Mouse (Mus musculus) neural tube, embryonic 11.5 days (tissue): ENCODE measurements around the gene Igsf21. TPM values are rescaled to one million over a fixed set of nuclear protein-coding genes. Genes with fewer than 3 reads are reported as not detected.

Experiments used
- ATAC-seq: fragments of 200-750 bp; cut with Nextera tagmentation; 2 replicates; pipeline ENCODE4 v1.8.0; 2017; ENCODE audit warnings: moderate number of reproducible peaks, mild to moderate bottlenecking, moderate TSS enrichment, moderate library complexity; ENCODE audit not compliant: insufficient read depth, low FRiP score, low TSS enrichment
- DNase-seq: peaks from one replicate; pipeline ENCODE4 v3.0.0-alpha.2; 2015; ENCODE audit warnings: low spot score
- H3K27ac ChIP-seq: fragments of 300-500 bp; sonication (generic); 2 replicates; pipeline ENCODE4 v1.5.1; 2014; ENCODE audit warnings: low read depth, mild to moderate bottlenecking, low read length
- H3K27me3 ChIP-seq: fragments of 300-500 bp; sonication (generic); 2 replicates; pipeline ENCODE4 v1.6.1; 2014; ENCODE audit warnings: mild to moderate bottlenecking, low read length, mixed read lengths; ENCODE audit not compliant: control insufficient read depth, insufficient read depth
- H3K36me3 ChIP-seq: fragments of 300-500 bp; sonication (generic); 2 replicates; pipeline ENCODE4 v1.6.1; 2014; ENCODE audit warnings: mild to moderate bottlenecking, low read length, moderate library complexity, mixed read lengths; ENCODE audit not compliant: control insufficient read depth, insufficient read depth
- H3K4me1 ChIP-seq: fragments of 300-500 bp; sonication (generic); 2 replicates; pipeline ENCODE4 v1.6.1; 2014; ENCODE audit warnings: low read length, mixed read lengths; ENCODE audit not compliant: control insufficient read depth, insufficient read depth
- H3K4me2 ChIP-seq: fragments of 300-500 bp; sonication (generic); 2 replicates; pipeline ENCODE4 v1.6.1; 2014; ENCODE audit warnings: low read depth, mild to moderate bottlenecking, moderate library complexity
- H3K4me3 ChIP-seq: fragments of 300-500 bp; sonication (generic); 2 replicates; pipeline ENCODE4 v1.5.1; 2014; ENCODE audit warnings: low read depth, low read length
- H3K9ac ChIP-seq: fragments of 300-500 bp; sonication (generic); 2 replicates; pipeline ENCODE4 v1.6.1; 2014; ENCODE audit warnings: mild to moderate bottlenecking, low read length
- H3K9me3 ChIP-seq: fragments of 300-500 bp; sonication (generic); 2 replicates; pipeline ENCODE4 v1.6.1; 2016; ENCODE audit warnings: low read length; ENCODE audit not compliant: control insufficient read depth
- WGBS: fragments of 180-500 bp; shearing (Covaris S2); extraction: QIAGEN DNeasy Blood & Tissue Kit; methylation state at CpG from one replicate; pipeline ENCODE4 v1.1.7; 2014; 5-methylcytosine and 5-hydroxymethylcytosine counted together
- polyA plus RNA-seq: library from polyadenylated mRNA; unstranded; fragments of >200 nt; fragmentation: Nextera tagmentation; extraction: Ambion mirVana; gene quantifications from 2 replicates; pipeline ENCODE4 v1.2.1, GENCODE M21; 2014

Igsf21 gene
- polyA plus RNA-seq, 1 experiment from 2014 or later: 12.9 TPM

DNA sequence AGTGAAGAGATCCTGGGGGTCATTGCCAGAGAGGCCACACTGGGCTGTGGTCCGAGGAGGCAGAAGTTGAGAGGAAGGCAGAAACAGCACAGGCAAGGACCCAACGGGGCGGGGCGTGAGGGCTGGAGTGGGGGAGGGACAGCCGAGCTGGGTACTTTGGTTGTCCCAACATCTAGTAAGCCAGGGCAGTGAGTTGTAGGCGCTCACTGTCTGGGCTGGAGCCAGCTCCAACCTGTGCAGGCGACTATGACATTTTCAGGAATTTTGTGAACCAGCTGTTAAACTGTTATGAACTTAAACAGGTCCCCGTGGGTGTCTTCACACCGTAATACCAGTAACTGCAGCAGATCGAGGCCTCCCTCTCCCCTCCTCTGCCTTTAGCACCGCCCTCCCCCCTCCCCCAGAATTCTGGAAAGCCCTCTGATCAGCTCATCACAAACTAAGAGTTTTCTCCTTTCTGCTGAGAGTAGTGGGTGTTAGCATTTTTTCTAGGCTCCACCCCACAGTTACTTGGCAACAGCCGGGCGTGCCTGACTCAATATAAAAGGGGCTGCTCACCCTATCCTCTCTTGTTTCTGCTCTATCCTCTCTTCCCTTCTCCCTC lies 208.7 kb downstream of the Igsf21 start:
- no peak overlapping the region for H3K9ac ChIP-seq
- H3K9me3 ChIP-seq: no peaks in the 10 kb centered on the region
- peak overlapping the region; percentile 22; the same call in 1 of the 2 replicates for H3K4me2 ChIP-seq
- DNase-seq (no peak), ATAC-seq (no peak)
- peaks cover 6% of the 10 kb centered on the region; the same call in 1 of the 2 replicates for H3K4me1 ChIP-seq
- H3K27ac ChIP-seq: no peak overlapping the region
- no peak overlapping the region for H3K4me3 ChIP-seq
- no peaks in the 10 kb centered on the region for H3K27me3 ChIP-seq
- no peaks in the 10 kb centered on the region for H3K36me3 ChIP-seq
- under 1% methylated on average over 13 of the region's 13 CpGs for WGBS

DNA sequence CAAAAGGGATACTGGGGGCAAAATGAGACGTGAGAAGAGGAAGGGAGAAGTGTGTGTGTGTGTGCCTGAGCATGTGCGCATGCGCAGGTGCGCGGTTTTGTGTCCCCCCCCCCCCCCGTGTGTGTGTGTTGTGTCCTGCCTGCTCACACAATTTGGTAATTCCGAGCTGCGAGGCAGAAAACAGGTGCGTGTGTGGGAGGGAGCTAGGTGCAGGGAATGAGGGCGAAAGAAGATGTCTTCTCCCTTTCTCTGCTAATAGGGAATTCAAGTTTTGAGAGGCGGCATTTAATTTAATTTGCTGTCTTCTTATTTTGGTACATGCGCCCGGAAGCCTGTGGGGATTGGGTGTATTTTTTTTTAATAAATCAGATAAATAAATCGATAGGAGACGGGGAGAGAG lies 211.4 kb downstream of the Igsf21 start:
- H3K4me2 ChIP-seq: no peak overlapping the region
- H3K36me3 ChIP-seq: no peaks in the 10 kb centered on the region
- no peak overlapping the region for H3K27ac ChIP-seq
- peaks cover 9% of the 10 kb centered on the region; the same call in 1 of the 2 replicates for H3K4me1 ChIP-seq
- H3K27me3 ChIP-seq: no peaks in the 10 kb centered on the region
- DNase-seq (no peak), ATAC-seq (no peak)
- 73% methylated on average over 15 of the region's 15 CpGs for WGBS
- no peak overlapping the region for H3K4me3 ChIP-seq
- H3K9me3 ChIP-seq: no peaks in the 10 kb centered on the region
- no peak overlapping the region for H3K9ac ChIP-seq

DNA sequence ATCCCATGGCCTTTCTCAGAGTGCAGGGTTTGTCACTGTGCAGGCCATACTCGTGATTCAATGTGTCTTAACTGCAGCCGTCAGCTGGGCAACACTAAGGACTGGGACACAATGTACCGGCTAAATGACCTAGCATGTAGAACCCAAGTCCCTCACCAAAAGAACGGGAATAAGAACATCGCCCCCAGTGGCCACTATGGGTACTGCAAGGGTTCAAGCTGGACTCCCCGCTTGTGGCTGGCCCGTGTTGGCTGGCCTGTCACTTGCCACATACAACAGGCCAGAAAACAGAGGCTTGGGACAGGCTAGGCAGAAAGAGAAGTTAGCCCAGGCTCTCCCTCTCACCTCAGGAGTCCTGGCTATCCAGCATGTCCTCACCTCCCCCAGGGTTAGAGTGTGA lies 213.2 kb downstream of the Igsf21 start:
- Histone ChIP-seq H3K4me1 (peaks cover 19% of the 10 kb centered on the region), H3K4me2 (no peak overlapping the region), H3K9me3 (no peaks in the 10 kb centered on the region), H3K27me3 (no peaks in the 10 kb centered on the region), H3K4me3 (no peak overlapping the region), H3K36me3 (no peaks in the 10 kb centered on the region), H3K9ac (no peak overlapping the region), H3K27ac (no peak overlapping the region)
- WGBS: 40% methylated on average over 7 of the region's 7 CpGs
- peak; percentile 68 for DNase-seq
- ATAC-seq: no peak

DNA sequence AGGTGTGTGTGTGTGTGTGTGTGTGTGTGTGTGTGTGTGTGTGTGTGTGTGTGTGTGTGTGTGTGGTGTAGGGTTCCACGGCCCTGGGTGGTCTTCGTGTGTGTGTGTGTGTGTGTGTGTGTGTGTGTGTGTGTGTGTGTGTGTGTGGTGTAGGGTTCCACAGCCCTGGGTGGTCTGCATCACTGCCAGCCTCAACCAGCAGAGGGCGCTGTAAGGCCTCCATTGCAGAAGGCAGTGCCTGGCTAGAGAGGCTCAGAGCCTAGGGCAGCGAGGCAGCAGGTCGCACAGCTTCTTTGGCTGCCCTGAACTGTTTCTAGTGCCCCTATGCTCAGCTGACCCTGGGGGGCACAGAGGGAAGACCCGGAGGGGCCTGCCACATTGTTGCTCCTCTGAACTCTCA lies 216.2 kb downstream of the Igsf21 start:
- no peaks in the 10 kb centered on the region for H3K27me3 ChIP-seq
- no peaks in the 10 kb centered on the region for H3K36me3 ChIP-seq
- peak; percentile 44; the same call in 1 of the 2 replicates for ATAC-seq
- no peak overlapping the region for H3K4me2 ChIP-seq
- H3K9ac ChIP-seq: no peak overlapping the region
- no peaks in the 10 kb centered on the region for H3K9me3 ChIP-seq
- peak; percentile 75 for DNase-seq
- H3K27ac ChIP-seq: peak overlapping the region; percentile 84
- peaks cover 13% of the 10 kb centered on the region for H3K4me1 ChIP-seq
- no peak overlapping the region for H3K4me3 ChIP-seq
- whole genome bisulfite sequencing: 17% methylated on average over 6 of the region's 6 CpGs

DNA sequence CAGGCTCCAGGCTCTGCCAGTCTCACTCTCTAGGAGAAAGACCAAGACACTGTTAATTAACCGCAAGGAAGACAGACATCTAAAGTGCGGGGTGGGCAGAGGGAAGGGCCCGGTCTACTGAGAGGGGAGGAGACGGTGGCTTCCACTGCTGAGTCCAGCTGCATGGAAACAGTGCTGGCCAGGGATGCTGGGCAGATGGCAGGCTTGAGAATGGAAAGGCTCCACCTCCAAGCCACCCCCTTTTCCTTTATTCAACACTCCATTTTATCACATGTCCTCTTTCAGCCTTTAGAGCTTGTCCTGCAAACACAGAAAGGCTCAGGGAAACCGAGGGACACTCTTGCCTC lies 216.6 kb downstream of the Igsf21 start:
- no peak overlapping the region for H3K4me2 ChIP-seq

DNA sequence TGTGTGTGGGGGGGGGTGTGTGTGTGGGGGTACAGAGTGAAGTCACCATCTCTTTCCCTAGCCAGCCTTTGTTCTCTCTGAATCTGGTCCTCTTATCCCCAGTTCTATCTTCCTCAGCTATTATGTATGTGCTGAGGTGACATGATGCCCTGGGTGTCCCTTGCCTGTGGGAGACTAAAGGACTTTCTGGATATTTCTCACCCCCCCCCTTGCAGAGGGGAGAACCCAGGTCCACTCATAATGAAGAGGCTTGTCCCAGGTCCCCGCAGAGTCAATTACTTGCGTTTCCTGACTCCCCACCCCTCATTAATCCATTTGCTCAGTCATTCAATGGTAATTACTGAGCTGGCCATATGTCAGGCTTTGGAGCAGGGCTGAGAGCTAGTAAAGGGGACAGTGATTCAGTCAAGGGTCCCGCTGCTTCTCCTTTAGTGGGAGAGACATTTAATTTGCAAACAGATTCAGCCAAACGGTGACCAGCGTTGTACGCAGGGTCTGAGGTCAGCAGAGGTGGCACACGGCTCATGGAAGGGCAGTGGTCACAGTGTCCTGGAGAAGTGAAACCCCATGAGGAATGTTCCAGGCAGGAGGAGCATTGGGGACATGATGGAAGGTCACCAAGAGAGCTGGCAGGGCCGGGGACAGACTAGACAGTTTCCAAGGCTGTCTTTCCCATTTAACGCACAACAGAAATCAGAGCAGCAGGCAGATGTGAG lies 217.1 kb downstream of the Igsf21 start:
- ATAC-seq (0 out of 2 replicates have a peak, but pooled peaks have one; percentile 36), DNase-seq (peak; percentile 44)
- peaks cover 13% of the 10 kb centered on the region for H3K4me1 ChIP-seq
- H3K27me3 ChIP-seq: no peaks in the 10 kb centered on the region
- no peak overlapping the region for H3K4me2 ChIP-seq
- 14% methylated on average over 9 of the region's 9 CpGs for WGBS
- peak overlapping the region; percentile 84 for H3K27ac ChIP-seq
- no peaks in the 10 kb centered on the region for H3K36me3 ChIP-seq
- H3K4me3 ChIP-seq: no peak overlapping the region
- H3K9me3 ChIP-seq: no peaks in the 10 kb centered on the region
- H3K9ac ChIP-seq: no peak overlapping the region

More for the DNA sequence above, 216.6 kb downstream of the Igsf21 start:
- Histone ChIP-seq H3K27ac (peak overlapping the region; percentile 84), H3K4me1 (peaks cover 13% of the 10 kb centered on the region), H3K36me3 (no peaks in the 10 kb centered on the region), H3K4me3 (no peak overlapping the region), H3K9ac (no peak overlapping the region), H3K27me3 (no peaks in the 10 kb centered on the region), H3K9me3 (no peaks in the 10 kb centered on the region)
- ATAC-seq (peak; percentile 70; the same call in 1 of the 2 replicates), DNase-seq (peak; percentile 48)
- WGBS: 23% methylated on average over 5 of the region's 5 CpGs

DNA sequence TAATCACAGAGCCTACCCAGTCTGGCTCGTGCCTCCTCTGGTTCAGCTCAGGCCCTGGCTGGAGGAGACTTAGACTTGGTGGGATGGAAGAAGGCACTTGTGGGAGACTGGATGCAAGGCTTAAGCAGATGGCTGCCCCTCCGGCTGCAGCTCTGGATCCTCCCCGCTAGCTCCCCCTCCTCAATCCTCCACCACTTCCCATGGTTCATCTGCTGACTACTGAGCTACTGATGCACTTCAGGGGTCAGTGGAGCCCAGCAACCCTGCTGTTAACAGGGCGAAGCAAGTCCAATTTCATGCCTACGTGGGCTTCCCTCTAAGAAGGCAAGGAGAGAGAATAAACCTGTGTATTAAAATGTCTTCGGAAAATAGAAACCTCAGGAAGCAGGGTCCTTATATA lies 222.8 kb downstream of the Igsf21 start:
- Histone ChIP-seq H3K27me3 (no peaks in the 10 kb centered on the region), H3K9ac (no peak overlapping the region), H3K9me3 (no peaks in the 10 kb centered on the region), H3K4me2 (no peak overlapping the region), H3K27ac (no peak overlapping the region), H3K36me3 (no peaks in the 10 kb centered on the region), H3K4me1 (no peaks in the 10 kb centered on the region), H3K4me3 (no peak overlapping the region)
- ATAC-seq (no peak), DNase-seq (no peak)
- WGBS: 62% methylated on average over 6 of the region's 6 CpGs

DNA sequence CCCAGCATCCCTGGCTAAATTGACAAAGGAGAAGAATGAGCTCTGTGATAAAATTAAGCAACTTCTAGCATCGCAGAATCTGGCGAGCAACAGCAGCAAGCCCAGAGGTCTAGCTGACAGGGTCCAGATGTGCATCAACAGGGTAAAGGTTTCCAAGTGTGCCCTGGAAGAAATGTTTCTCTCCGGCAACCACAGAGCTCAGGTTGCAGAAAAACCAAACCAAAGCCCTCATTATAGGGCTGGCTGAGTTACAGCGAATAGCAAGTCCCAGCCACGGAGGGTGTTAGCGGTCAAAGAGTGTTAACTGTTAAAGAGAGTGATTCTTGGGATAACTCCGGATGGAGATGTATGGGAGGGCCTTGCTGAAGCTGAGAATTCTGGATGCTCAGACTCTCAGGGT lies 230.7 kb downstream of the Igsf21 start:
- WGBS: 66% methylated on average over 7 of the region's 7 CpGs
- no peak overlapping the region for H3K9ac ChIP-seq
- no peaks in the 10 kb centered on the region for H3K9me3 ChIP-seq
- no peaks in the 10 kb centered on the region for H3K4me1 ChIP-seq
- no peak overlapping the region for H3K27ac ChIP-seq
- H3K36me3 ChIP-seq: no peaks in the 10 kb centered on the region
- DNase-seq: no peak
- H3K27me3 ChIP-seq: no peaks in the 10 kb centered on the region
- no peak overlapping the region for H3K4me2 ChIP-seq
- no peak for ATAC-seq
- H3K4me3 ChIP-seq: no peak overlapping the region
